Mouse (Mus musculus) hindbrain, embryonic 10.5 days (tissue): ENCODE measurements around the gene Nrde2. TPM values are rescaled to one million over a fixed set of nuclear protein-coding genes. Genes with fewer than 3 reads are reported as not detected.

Source experiments
- DNase-seq: peaks from one replicate; pipeline ENCODE4 v3.0.0-alpha.2; 2017; ENCODE audit warnings: low spot score
- H3K27ac ChIP-seq: fragments of 300-500 bp; sonication (generic); 2 replicates; pipeline ENCODE4 v1.5.1; 2016; ENCODE audit warnings: mild to moderate bottlenecking, moderate library complexity
- H3K27me3 ChIP-seq: fragments of 300-500 bp; sonication (generic); 2 replicates; pipeline ENCODE4 v1.6.1; 2016; ENCODE audit warnings: mild to moderate bottlenecking; ENCODE audit not compliant: poor library complexity, insufficient read depth, severe bottlenecking
- H3K36me3 ChIP-seq: fragments of 300-500 bp; sonication (generic); 2 replicates; pipeline ENCODE4 v1.6.1; 2016; ENCODE audit warnings: mild to moderate bottlenecking, moderate library complexity
- H3K4me1 ChIP-seq: fragments of 300-500 bp; sonication (generic); replicated peaks from 2 replicates; pipeline ENCODE4 v1.6.1; 2016; ENCODE audit warnings: mild to moderate bottlenecking
- H3K4me3 ChIP-seq: fragments of 300-500 bp; sonication (generic); 2 replicates; pipeline ENCODE4 v1.5.1; 2016; ENCODE audit warnings: mild to moderate bottlenecking, moderate library complexity
- H3K9me3 ChIP-seq: fragments of 300-500 bp; sonication (generic); 2 replicates; pipeline ENCODE4 v1.6.1; 2016; ENCODE audit warnings: mild to moderate bottlenecking, moderate library complexity
- WGBS: fragments of 180-500 bp; shearing (Covaris S2); methylation state at CpG from one replicate; pipeline ENCODE4 v1.1.7; 2016; 5-methylcytosine and 5-hydroxymethylcytosine counted together
- polyA plus RNA-seq: library from polyadenylated mRNA; unstranded; fragments of >200 nt; fragmentation: Nextera tagmentation; extraction: Ambion mirVana; gene quantifications from 2 replicates; pipeline ENCODE4 v1.2.1, GENCODE M21; 2016

Gene Nrde2
- polyA plus RNA-seq, result 12.7 and 13.2 TPM in 2 replicates

DNA sequence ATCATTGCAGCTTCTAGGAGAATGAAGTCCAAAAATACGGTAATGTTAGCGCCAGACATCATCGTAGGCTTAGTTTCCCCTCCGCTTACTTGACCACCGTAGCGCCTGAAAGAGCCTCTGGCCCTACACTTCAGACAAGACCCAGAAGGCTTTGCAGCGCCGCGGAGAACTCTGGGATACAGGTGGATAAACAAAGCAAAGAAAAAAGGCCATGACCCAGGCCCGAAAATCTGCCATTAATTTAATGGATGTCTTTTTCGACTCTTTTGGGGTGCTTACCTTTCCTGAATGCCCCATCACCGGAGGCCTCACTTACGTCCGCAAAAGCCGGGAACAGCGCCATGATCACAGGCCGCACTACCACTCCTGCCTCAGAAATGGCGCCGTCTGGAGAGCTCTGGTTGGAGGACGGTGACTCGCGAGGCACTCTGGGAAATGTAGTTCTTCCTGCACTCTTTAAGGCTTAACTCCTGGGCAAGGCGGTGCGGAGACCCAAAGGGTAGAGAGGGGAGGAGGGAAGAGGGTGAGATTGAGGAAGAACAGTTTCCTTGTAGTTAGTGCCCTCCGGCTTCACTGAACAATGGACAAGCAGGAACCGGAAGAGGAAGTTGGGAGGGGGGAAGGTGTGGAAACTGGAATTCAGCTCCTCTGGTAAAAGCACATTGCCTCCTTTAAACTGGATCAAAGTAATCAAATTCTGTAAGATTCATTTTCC lies at the start of gene Nrde2:
Gene Nrde2 (minus strand): TSS at position 393 of the 715 bp plus-strand sequence.
- peak; percentile 92 for DNase-seq
- no peaks in the 10 kb centered on the region for H3K27me3 ChIP-seq
- peaks cover 6% of the 10 kb centered on the region; the same call in 1 of the 2 replicates for H3K36me3 ChIP-seq
- H3K4me1 ChIP-seq, result peaks cover 8% of the 10 kb centered on the region
- under 1% methylated on average over 26 of the region's 26 CpGs for WGBS
- peak within 1 kb of the TSS; percentile 95 for H3K27ac ChIP-seq
- peak within 1 kb of the TSS; percentile 62 for H3K4me3 ChIP-seq
- H3K9me3 ChIP-seq, result no peaks in the 10 kb centered on the region

GRCm38 (mm10) chr12:100206926-100207325 lies 47.5 kb upstream of the Nrde2 start:
- 90% methylated on average over 5 of the region's 5 CpGs for WGBS
- H3K36me3 ChIP-seq, result peaks cover 83% of the 10 kb centered on the region
- H3K27me3 ChIP-seq, result no peaks in the 10 kb centered on the region
- H3K27ac ChIP-seq, result no peak overlapping the region
- H3K4me3 ChIP-seq, result no peak overlapping the region
- H3K9me3 ChIP-seq, result no peaks in the 10 kb centered on the region
- H3K4me1 ChIP-seq, result peaks cover 12% of the 10 kb centered on the region
- DNase-seq, result no peak

DNA sequence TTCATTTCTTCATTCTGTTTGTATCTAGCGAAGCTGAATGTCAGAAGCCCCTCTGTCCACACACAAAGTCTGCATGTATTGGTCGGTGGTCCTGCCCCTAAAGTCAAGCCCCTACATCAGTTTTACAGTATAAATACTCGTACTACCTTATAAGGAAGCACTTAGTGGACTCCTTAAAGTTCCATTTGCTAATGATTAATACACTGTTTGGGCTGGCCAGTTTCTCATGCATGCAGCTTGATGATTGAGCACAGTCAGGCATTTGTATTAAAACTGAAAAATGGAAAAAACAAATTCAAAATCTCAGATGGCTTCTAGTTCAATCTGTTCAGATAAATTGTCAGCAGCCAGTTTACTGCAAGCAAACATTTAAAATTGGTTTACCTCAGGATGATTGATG lies 47.1 kb upstream of the Nrde2 start:
- H3K36me3 ChIP-seq, result peaks cover 83% of the 10 kb centered on the region
- H3K27ac ChIP-seq, result no peak overlapping the region
- H3K4me3 ChIP-seq, result no peak overlapping the region
- 93% methylated on average over 3 of the region's 3 CpGs for WGBS
- H3K4me1 ChIP-seq, result peaks cover 16% of the 10 kb centered on the region
- H3K27me3 ChIP-seq, result no peaks in the 10 kb centered on the region
- H3K9me3 ChIP-seq, result no peaks in the 10 kb centered on the region
- DNase-seq, result no peak

DNA sequence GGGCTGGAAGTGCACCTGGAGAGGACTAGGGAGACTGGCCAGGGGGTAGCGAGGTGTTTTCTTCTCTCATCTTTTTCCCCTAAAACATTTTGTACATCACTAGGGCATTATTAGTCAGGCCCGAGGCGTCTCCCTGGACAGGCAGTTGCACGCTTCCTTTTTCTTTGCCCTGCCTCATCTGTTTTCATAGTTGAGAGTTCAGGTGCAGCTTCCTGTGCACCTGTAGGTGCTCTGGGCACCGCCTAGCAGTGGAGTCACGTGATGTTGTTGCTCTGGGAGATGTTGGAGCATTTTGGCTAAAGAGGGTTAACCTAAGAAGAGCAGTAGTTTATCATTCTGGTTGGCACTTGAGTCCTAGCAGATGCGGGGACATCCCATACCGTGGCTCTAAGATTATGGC lies 45.7 kb upstream of the Nrde2 start:
- no peaks in the 10 kb centered on the region for H3K9me3 ChIP-seq
- no peak for DNase-seq
- WGBS, result 96% methylated on average over 8 of the region's 8 CpGs
- H3K27me3 ChIP-seq, result no peaks in the 10 kb centered on the region
- H3K36me3 ChIP-seq, result peaks cover 80% of the 10 kb centered on the region
- no peak overlapping the region for H3K4me3 ChIP-seq
- H3K27ac ChIP-seq, result no peak overlapping the region
- peaks cover 26% of the 10 kb centered on the region for H3K4me1 ChIP-seq

DNA sequence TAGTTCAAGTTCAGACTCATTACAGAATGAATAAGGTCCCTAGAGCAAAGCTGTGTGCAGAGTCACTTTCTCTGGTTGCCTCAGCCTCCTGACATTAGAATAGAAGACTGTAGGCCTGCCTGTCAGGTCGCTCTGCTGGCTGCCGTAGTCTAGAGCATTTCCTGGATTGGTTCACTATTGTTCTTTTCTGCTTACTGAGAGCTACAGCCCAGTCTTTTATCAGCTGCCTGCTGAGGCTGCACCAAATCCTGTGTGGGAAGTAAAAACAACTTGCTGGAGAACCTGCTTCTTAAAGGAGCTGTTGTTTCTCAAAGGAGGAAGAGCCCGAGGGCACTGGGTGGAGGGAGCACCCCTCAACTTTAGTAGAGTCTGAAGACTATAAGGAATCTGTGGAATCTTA lies 44.3 kb upstream of the Nrde2 start:
- no peak overlapping the region for H3K4me3 ChIP-seq
- no peak for DNase-seq
- H3K27ac ChIP-seq, result no peak overlapping the region
- peaks cover 31% of the 10 kb centered on the region for H3K4me1 ChIP-seq
- WGBS, result 68% methylated on average over 3 of the region's 3 CpGs
- no peaks in the 10 kb centered on the region for H3K9me3 ChIP-seq
- H3K27me3 ChIP-seq, result no peaks in the 10 kb centered on the region
- H3K36me3 ChIP-seq, result peaks cover 66% of the 10 kb centered on the region

- 1% methylated on average over 13 of the region's 13 CpGs for WGBS
- H3K4me3 ChIP-seq, result peak overlapping the region; percentile 100
- peaks cover 34% of the 10 kb centered on the region for H3K4me1 ChIP-seq
- DNase-seq, result peak; percentile 93
- no peaks in the 10 kb centered on the region for H3K9me3 ChIP-seq
- no peaks in the 10 kb centered on the region for H3K27me3 ChIP-seq
- 0 out of 2 replicates have a peak overlapping the region, but pooled peaks have one; percentile 4 for H3K27ac ChIP-seq
- peaks cover 47% of the 10 kb centered on the region for H3K36me3 ChIP-seq
These were observed 42.4 kb upstream of the Nrde2 start for GRCm38 (mm10) chr12:100201838-100202237.

DNA sequence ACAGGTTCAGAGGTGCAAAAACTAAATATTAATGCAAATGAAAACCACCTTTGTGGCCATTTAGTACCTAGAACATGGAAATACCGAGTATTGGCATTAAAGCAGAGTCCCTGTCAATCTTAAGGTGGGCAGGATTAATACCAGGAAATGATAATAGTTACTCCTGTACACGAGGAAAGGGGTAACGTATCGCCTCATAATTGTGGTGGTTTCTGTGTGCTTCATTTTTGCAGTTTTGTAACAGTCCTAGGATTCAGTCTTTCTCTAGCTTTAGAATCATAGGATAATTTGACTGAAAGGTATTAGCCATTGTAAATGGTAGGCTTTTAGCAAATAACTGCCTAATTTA lies 41.9 kb upstream of the Nrde2 start:
- DNase-seq, result no peak
- peaks cover 34% of the 10 kb centered on the region for H3K4me1 ChIP-seq
- 64% methylated on average over 4 of the region's 4 CpGs for WGBS
- no peaks in the 10 kb centered on the region for H3K27me3 ChIP-seq
- no peak overlapping the region for H3K27ac ChIP-seq
- H3K4me3 ChIP-seq, result peak overlapping the region; percentile 100
- peaks cover 42% of the 10 kb centered on the region for H3K36me3 ChIP-seq
- H3K9me3 ChIP-seq, result no peaks in the 10 kb centered on the region

GRCm38 (mm10) chr12:100200645-100201362 lies 41.4 kb upstream of the Nrde2 start:
- WGBS, result 9% methylated on average over 29 of the region's 29 CpGs
- H3K36me3 ChIP-seq, result peaks cover 36% of the 10 kb centered on the region

DNA sequence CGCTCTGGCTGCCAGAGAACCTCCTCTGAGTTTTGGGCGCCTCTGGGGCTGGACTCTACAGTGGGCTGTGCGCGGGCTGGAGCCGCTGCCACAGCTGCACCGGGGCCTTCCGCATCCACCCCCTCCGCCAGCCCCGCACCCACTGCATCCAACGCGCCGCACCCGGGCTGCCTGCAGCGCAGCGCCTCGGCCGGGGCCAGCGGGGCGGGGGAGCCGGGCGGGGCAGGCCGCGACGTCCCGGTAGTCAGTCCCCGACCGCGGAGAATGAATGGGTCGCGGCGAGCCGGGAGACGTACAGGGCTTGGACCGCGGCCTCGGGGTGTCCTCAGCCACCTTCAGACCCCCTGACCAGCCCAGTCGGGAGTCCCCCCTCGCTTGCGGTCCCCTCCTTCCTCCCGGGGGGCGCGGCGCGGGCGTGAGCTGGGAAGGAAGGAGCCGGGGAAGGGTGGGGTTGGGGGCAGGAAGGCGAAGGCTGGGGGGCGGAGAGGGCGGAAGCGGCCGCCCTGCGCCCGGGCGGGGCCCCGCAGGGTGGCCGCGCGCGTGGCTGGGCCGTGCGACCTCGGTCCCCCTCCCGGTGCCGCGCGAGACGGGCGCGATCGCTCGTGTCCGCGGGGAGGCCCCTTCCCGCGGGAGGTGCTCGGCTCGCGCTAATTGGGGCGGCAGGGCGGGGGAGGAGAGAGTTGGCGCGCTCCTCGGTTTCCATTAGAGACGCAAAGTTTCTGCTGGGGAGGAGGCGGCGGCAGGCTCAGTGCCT lies 40.6 kb upstream of the Nrde2 start:
- no peaks in the 10 kb centered on the region for H3K9me3 ChIP-seq
- DNase-seq, result peak; percentile 60
- WGBS, result under 1% methylated on average over 82 of the region's 86 CpGs
- H3K4me1 ChIP-seq, result peaks cover 34% of the 10 kb centered on the region
- H3K36me3 ChIP-seq, result peaks cover 29% of the 10 kb centered on the region
- peak overlapping the region; percentile 100 for H3K4me3 ChIP-seq
- H3K27ac ChIP-seq, result peak overlapping the region; percentile 96
- no peaks in the 10 kb centered on the region for H3K27me3 ChIP-seq

More at GRCm38 (mm10) chr12:100200645-100201362, 41.4 kb upstream of the Nrde2 start:
- Histone ChIP-seq H3K4me3 (peak overlapping the region; percentile 100), H3K27me3 (no peaks in the 10 kb centered on the region), H3K4me1 (peaks cover 34% of the 10 kb centered on the region), H3K27ac (peak overlapping the region; percentile 96), H3K9me3 (no peaks in the 10 kb centered on the region)
- peak; percentile 50 for DNase-seq

GRCm38 (mm10) chr12:100198967-100199660 lies 39.7 kb upstream of the Nrde2 start, which contains the start of gene Calm1:
Gene Calm1 (plus strand): TSS chr12:100199435.
- no peaks in the 10 kb centered on the region for H3K27me3 ChIP-seq
- under 1% methylated on average over 58 of the region's 58 CpGs for WGBS

GRCm38 (mm10) chr12:100196786-100197185 lies 37.3 kb upstream of the Nrde2 start:
- Histone ChIP-seq H3K4me1 (peaks cover 28% of the 10 kb centered on the region), H3K27ac (no peak overlapping the region), H3K4me3 (no peak overlapping the region), H3K36me3 (no peaks in the 10 kb centered on the region), H3K27me3 (no peaks in the 10 kb centered on the region), H3K9me3 (no peaks in the 10 kb centered on the region)
- DNase-seq, result no peak
- 79% methylated on average over 7 of the region's 7 CpGs for WGBS

More at GRCm38 (mm10) chr12:100198967-100199660, 39.7 kb upstream of the Nrde2 start, which contains the start of gene Calm1:
- peaks cover 34% of the 10 kb centered on the region for H3K4me1 ChIP-seq
- peak; percentile 94 for DNase-seq
- peaks cover 19% of the 10 kb centered on the region for H3K36me3 ChIP-seq
- H3K9me3 ChIP-seq, result no peaks in the 10 kb centered on the region
- H3K27ac ChIP-seq, result peak within 1 kb of the TSS; percentile 96
- H3K4me3 ChIP-seq, result peak within 1 kb of the TSS; percentile 100

- 84% methylated on average over 1 of the region's 1 CpGs for WGBS
- peaks cover 17% of the 10 kb centered on the region for H3K4me1 ChIP-seq
- no peak overlapping the region for H3K27ac ChIP-seq
- H3K27me3 ChIP-seq, result no peaks in the 10 kb centered on the region
- no peaks in the 10 kb centered on the region for H3K36me3 ChIP-seq
- DNase-seq, result no peak
- no peak overlapping the region for H3K4me3 ChIP-seq
- no peaks in the 10 kb centered on the region for H3K9me3 ChIP-seq
These were observed 34.7 kb upstream of the Nrde2 start for GRCm38 (mm10) chr12:100194181-100194580.
